Mouse (Mus musculus): ENCODE measurements around the gene Eln. TPM values are rescaled to one million over a fixed set of nuclear protein-coding genes. Genes with fewer than 3 reads are reported as not detected.

Gene Eln
- polyA plus RNA-seq (2012; rRNA removed), result 11.8 and 12.2 TPM in 2 replicates

DNA sequence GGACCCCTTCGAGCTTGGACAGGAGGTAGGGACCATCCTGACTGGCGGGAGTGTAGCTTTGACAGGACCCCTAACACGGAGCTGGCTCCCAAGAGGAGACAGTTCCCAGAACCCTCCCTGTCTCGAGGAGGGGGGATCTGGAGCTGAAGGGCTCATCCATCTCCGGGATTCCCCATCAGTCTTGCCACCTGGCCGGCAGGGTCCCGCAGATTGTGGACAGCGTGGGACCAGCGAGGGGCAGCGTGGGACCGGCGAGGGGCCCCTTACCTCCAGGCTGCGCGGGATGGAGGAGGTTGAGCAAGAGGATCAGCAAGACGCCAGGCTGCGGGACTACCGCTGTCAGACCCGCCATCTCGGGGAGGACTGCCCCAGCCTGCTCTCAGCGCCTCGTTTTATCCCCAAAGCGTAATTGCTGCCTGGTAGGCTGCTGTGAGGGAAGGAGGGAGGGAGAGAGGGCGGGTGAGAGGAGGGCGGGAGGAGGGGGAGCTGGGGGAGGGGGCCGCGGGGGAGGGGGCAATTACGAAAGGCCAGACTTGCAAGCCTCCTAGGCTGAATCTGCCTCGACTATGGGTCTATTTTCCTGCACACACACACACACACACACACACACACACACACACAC lies at the start of gene Eln:
Gene Eln (minus strand): TSS at position 434 of the 622 bp plus-strand sequence.
- peak in 1 of 2 experiments; percentile 27 for DNase-seq (ENCODE audit: extremely low spot score in 1 of 2, low spot score in 1 of 2)

GRCm38 (mm10) chr5:134790080-134790995 lies 43.2 kb upstream of the Eln start:
- DNase-seq (ENCODE audit: extremely low spot score in 1 of 2, low spot score in 1 of 2), result no peak

GRCm38 (mm10) chr5:134788237-134788636 lies 41.1 kb upstream of the Eln start:
- DNase-seq (ENCODE audit: extremely low spot score in 1 of 2, low spot score in 1 of 2), result no peak

GRCm38 (mm10) chr5:134785691-134786371 lies 38.7 kb upstream of the Eln start:
- no peak for DNase-seq (ENCODE audit: extremely low spot score in 1 of 2, low spot score in 1 of 2)

DNA sequence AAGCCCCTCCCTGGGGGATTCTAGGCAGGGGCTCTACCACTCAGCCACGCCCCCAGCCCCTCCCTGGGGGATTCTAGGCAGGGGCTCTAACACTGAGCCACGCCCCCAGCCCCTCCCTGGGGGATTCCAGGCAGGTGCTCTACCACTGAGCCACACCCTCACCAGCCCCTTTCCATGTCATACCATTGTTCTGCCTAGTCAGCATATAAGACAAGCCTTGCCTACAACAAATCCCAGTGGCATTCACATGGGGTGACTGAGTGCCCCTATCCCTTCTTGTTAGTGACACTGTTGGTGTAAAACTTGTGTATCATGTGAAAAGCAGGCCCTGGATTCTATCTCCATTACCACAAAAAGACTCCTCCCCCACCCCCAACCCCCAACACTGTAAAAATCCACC lies 36.7 kb upstream of the Eln start:
- no peak for DNase-seq (ENCODE audit: extremely low spot score in 1 of 2, low spot score in 1 of 2)

- no peak for DNase-seq (ENCODE audit: extremely low spot score in 1 of 2, low spot score in 1 of 2)
Observed at GRCm38 (mm10) chr5:134780963-134781362, 33.8 kb upstream of the Eln start.

DNA sequence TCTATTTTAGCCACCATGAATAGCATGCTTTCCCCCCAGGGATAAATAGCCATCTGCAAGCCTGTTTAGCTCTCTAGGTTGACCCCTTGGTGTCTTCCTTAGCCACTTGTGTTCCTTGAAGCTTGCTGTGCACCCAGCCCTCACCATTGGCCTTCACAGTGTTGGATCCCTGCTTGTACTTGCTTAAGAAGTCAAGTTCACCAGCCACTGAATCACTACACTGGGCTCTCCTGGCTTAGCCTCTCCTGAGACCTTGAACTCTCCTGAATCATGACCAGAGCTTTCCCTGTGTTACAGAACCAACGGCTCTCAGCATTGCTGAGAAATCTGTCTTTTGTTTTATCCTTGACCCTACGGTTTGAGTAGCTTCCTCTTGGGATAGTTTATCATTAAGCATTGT lies 33.0 kb upstream of the Eln start:
- DNase-seq (ENCODE audit: extremely low spot score in 1 of 2, low spot score in 1 of 2), result no peak

DNA sequence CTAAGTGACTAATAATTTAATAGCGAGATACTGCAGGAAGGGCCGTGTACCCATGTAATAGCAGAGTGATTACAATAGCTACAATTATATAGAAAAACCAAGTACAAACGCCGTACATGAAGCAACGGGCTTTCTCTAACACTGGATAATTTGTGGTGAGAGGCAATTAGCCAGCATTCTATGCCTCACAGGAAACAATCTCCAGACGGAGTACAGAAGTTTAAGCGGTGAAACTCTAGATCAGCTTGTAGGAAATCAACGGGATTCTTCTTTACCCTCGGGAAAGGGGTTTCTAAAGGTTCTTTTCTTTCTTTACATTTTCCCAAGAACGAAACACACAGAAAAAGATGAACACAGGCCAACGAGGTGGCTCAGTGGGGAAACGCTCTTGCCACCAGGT lies 29.4 kb upstream of the Eln start:
- DNase-seq (ENCODE audit: extremely low spot score in 1 of 2, low spot score in 1 of 2), result no peak

GRCm38 (mm10) chr5:134772522-134772921 lies 25.4 kb upstream of the Eln start:
- no peak for DNase-seq (ENCODE audit: extremely low spot score in 1 of 2, low spot score in 1 of 2)

GRCm38 (mm10) chr5:134771750-134772149 lies 24.6 kb upstream of the Eln start:
- DNase-seq (ENCODE audit: extremely low spot score in 1 of 2, low spot score in 1 of 2), result no peak

- DNase-seq (ENCODE audit: extremely low spot score in 1 of 2, low spot score in 1 of 2), result no peak
Observed at GRCm38 (mm10) chr5:134769181-134769580, 22.1 kb upstream of the Eln start.

DNA sequence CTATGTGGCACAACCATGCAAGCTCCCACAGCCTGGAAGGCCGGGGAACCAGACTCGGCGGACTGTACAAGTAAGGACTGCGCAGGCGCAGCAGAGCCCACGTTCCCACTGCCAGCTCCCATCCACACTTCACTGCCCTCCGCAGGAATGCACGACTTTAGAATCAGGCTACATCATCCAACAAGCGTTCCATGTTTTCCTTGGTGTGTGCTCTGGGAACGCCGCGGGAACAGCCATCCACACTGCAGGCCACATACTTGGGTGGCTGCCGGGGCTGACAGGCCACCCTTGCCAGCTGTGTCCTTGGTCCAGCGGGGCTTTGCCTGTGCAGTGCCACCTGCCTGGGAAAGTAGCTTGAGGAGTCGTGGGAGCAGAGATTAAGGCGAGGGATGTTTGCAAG lies 18.3 kb upstream of the Eln start:
- DNase-seq (ENCODE audit: extremely low spot score in 1 of 2, low spot score in 1 of 2), result no peak

GRCm38 (mm10) chr5:134763326-134763725 lies 16.2 kb upstream of the Eln start:
- DNase-seq (ENCODE audit: extremely low spot score in 1 of 2, low spot score in 1 of 2), result no peak

DNA sequence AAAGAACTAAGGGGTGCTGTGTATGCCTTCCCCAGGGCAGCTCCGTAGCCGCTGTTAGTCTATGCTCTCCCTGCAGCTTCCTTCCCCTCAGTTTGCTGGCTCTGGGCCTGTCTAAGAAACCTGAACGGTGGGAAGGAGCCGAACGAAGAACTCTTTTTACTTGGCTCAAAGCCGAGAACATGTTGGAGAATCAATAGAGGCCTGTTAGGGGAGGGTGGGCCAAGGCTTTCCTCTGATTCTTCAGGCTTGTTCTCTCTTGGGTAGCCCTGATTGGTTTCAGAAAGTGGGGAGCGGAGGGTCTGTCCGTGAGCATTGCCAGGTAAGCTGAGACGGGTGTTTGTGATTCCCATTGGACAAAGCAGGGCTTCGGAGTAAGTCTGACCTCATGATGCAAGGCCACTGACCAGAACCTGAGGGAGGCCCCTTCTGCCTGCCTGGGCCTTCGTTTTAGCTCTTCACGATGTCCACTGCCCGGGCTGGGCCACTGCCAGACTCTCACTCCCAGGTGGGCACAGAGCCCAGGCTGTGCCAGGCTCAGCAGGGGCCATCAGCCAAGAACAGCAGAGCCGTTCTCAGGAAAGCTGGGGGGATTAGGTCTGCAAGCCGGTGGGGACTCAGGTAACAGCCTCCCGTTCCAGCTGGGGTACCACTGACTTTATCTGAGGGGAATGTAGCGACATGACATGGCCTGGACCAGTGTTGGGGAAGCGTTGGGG lies 14.4 kb upstream of the Eln start:
- DNase-seq (ENCODE audit: extremely low spot score in 1 of 2, low spot score in 1 of 2), result peak in 1 of 2 experiments; percentile 27

DNA sequence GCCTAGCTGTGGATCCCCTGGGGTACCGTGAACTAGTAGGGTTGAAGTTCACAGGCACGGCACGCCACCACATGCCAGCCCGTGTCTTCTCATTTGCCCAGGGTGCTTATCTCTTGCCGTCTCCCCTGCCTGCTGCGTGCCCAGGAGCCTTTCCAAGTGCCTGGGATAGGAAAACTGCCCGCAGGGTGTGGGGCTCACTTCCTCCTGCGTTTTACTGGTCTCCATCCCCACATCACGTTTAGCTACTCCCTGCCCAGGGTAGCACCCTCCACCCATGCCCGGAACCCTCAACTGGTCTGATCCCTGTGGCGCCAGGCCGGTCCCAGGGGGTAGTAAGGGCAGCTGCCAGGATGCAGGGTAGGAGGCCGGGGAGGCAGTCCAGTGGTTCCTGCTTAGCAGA lies 8.9 kb upstream of the Eln start:
- DNase-seq (ENCODE audit: extremely low spot score in 1 of 2, low spot score in 1 of 2), result no peak

DNA sequence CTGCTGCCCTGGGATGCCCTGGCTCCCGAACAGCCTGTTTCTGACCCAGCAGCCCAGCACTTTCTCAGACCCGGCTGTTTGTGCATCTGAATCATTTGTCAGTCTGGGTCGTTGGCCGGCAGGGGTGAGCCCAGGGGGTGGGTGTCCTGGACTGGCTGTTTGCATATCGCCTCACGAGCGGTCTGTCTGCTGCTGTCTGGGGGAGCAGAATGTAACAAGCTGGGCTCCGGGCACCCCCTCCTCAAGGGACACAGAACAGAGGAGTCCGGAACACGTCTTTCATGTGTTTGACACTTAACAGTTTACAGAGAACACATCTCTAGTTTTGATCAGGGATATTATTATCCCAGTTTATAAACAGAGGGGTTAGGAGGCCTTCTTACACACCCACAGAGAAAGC lies 7.0 kb upstream of the Eln start:
- DNase-seq (ENCODE audit: extremely low spot score in 1 of 2, low spot score in 1 of 2), result no peak

GRCm38 (mm10) chr5:134750469-134750868 lies 3.3 kb upstream of the Eln start:
- no peak for DNase-seq (ENCODE audit: extremely low spot score in 1 of 2, low spot score in 1 of 2)

- peak in 1 of 2 experiments; percentile 66 for DNase-seq (ENCODE audit: extremely low spot score in 1 of 2, low spot score in 1 of 2)
Observed at GRCm38 (mm10) chr5:134747947-134748618, 960 bp upstream of the Eln start.

GRCm38 (mm10) chr5:134747512-134747893 lies 380 bp upstream of the Eln start:
- DNase-seq (ENCODE audit: extremely low spot score in 1 of 2, low spot score in 1 of 2), result peak; percentile 19 to 57

GRCm38 (mm10) chr5:134746201-134746600 lies 922 bp downstream of the Eln start:
- no peak for DNase-seq (ENCODE audit: extremely low spot score in 1 of 2, low spot score in 1 of 2)

Measured in frontal cortex, adult 2 months (tissue).